Mouse (Mus musculus) cerebellum, adult 2 months (tissue): ENCODE measurements around the gene Klf16.

Source experiments
- CTCF ChIP-seq: fragments of 200-500 bp; IDR thresholded peaks from 2 replicates; pipeline ENCODE4 v1.5.1; 2011; ENCODE audit warnings: low read depth, mild to moderate bottlenecking, control low read depth, low read length, moderate library complexity, borderline replicate concordance; ENCODE audit not compliant: insufficient read depth
- POLR2A ChIP-seq: fragments of 200-500 bp; IDR thresholded peaks from 2 replicates; pipeline ENCODE4 v1.6.1; 2011; ENCODE audit warnings: low read length, control low read depth, borderline replicate concordance; ENCODE audit not compliant: insufficient read depth

DNA sequence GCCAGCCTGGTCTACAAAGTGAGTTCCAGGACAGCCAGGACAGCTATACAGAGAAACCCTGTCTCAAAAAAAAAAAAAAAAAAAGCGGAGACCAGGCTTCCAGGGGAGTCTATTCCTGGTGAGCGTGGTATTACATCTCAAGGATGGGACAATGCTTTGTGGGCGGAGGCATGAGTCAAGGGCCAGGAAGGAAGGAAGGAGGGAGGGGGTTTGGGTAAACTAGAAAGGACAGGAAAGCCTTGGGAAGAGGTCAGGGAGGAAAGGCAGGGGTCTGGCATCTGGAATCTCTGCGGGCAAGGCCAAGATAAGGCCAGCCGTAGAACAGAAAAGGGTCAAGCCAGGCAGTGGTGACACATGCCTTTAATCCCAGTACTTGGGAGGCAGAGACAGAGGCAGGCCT, 37.6 kb downstream of the Klf16 start:
- no peak for TF ChIP-seq POLR2A
- TF ChIP-seq CTCF: no peak
